Mouse (Mus musculus) forebrain, postnatal 0 days (tissue): Measurements from ENCODE around the gene Rbp1. TPM values are rescaled to one million over a fixed set of nuclear protein-coding genes. Genes with fewer than 3 reads are reported as not detected.

Source experiments
- ATAC-seq: fragments of 200-750 bp; cut with Nextera tagmentation; 2 replicates; pipeline ENCODE4 v1.8.0; 2017; ENCODE audit warnings: mild to moderate bottlenecking, moderate library complexity
- DNase-seq: peaks from one replicate; pipeline ENCODE4 v3.0.0-alpha.2; 2015
- H3K27ac ChIP-seq: fragments of 300-500 bp; sonication (generic); 2 replicates; pipeline ENCODE4 v1.5.1; 2014; ENCODE audit warnings: low read depth, mild to moderate bottlenecking, antibody characterized with exemption, low read length, moderate library complexity, mixed read lengths
- H3K27me3 ChIP-seq: fragments of 300-500 bp; sonication (generic); 2 replicates; pipeline ENCODE4 v1.6.1; 2014; ENCODE audit warnings: mild to moderate bottlenecking, low read length, mixed read lengths; ENCODE audit not compliant: insufficient read depth
- H3K36me3 ChIP-seq: fragments of 300-500 bp; sonication (generic); 2 replicates; pipeline ENCODE4 v1.6.1; 2014; ENCODE audit warnings: mild to moderate bottlenecking, moderate library complexity; ENCODE audit not compliant: insufficient read depth
- H3K4me1 ChIP-seq: fragments of 300-500 bp; sonication (generic); 2 replicates; pipeline ENCODE4 v1.6.1; 2014; ENCODE audit warnings: antibody characterized with exemption; ENCODE audit not compliant: insufficient read depth
- H3K4me2 ChIP-seq: fragments of 300-500 bp; sonication (generic); 2 replicates; pipeline ENCODE4 v1.6.1; 2014; ENCODE audit warnings: low read depth, mild to moderate bottlenecking, moderate library complexity
- H3K4me3 ChIP-seq: fragments of 300-500 bp; sonication (generic); 2 replicates; pipeline ENCODE4 v1.5.1; 2014; ENCODE audit warnings: low read depth, low read length, mixed read lengths
- H3K9ac ChIP-seq: fragments of 300-500 bp; sonication (generic); 2 replicates; pipeline ENCODE4 v1.6.1; 2014; ENCODE audit warnings: mild to moderate bottlenecking
- H3K9me3 ChIP-seq: fragments of 300-500 bp; sonication (generic); 2 replicates; pipeline ENCODE4 v1.6.1; 2016; ENCODE audit warnings: low read length
- CTCF ChIP-seq: sonication (generic); IDR thresholded peaks from 2 replicates; pipeline ENCODE4 v1.5.1; 2016; ENCODE audit warnings: antibody characterized with exemption, control low read depth, low read depth
- WGBS: fragments of 180-500 bp; shearing (Covaris S2); extraction: QIAGEN DNeasy Blood & Tissue Kit; methylation state at CpG from one replicate; pipeline ENCODE4 v1.1.7; 2014; 5-methylcytosine and 5-hydroxymethylcytosine counted together
- polyA plus RNA-seq: library from polyadenylated mRNA; unstranded; fragments of >200 nt; fragmentation: Nextera tagmentation; extraction: Ambion mirVana; gene quantifications from 2 replicates; pipeline ENCODE4 v1.2.1, GENCODE M21; 2015
- total RNA-seq: library from RNA; depleted of rRNA; stranded (reverse); fragments of >200 nt; gene quantifications from 2 replicates; pipeline ENCODE4 v1.2.3, GENCODE M21; 2014

Rbp1 gene
- total and polyA plus RNA-seq, 2 experiments from 2014 or later = 12.9 to 32.1 TPM

- Histone ChIP-seq H3K4me3 (no peak overlapping the region), H3K9ac (no peak overlapping the region), H3K36me3 (no peaks in the 10 kb centered on the region), H3K9me3 (no peaks in the 10 kb centered on the region), H3K4me1 (no peaks in the 10 kb centered on the region), H3K27ac (no peak overlapping the region), H3K27me3 (no peaks in the 10 kb centered on the region), H3K4me2 (no peak overlapping the region)
- no peak for ATAC-seq
- DNase-seq = no peak
- TF ChIP-seq CTCF = no peak
- WGBS = 38% methylated on average over 12 of the region's 12 CpGs
Observed at GRCm38 (mm10) chr9:98407771-98408170, 15.0 kb upstream of the Rbp1 start.

GRCm38 (mm10) chr9:98409137-98409536 lies 13.6 kb upstream of the Rbp1 start:
- Histone ChIP-seq H3K4me3 (no peak overlapping the region), H3K36me3 (no peaks in the 10 kb centered on the region), H3K4me2 (no peak overlapping the region), H3K27ac (no peak overlapping the region), H3K4me1 (no peaks in the 10 kb centered on the region), H3K27me3 (no peaks in the 10 kb centered on the region), H3K9ac (no peak overlapping the region), H3K9me3 (no peaks in the 10 kb centered on the region)
- peak; percentile 85 for TF ChIP-seq CTCF
- WGBS = 37% methylated on average over 3 of the region's 3 CpGs
- DNase-seq (peak; percentile 69), ATAC-seq (no peak)

- no peaks in the 10 kb centered on the region for H3K4me1 ChIP-seq
- DNase-seq (no peak), ATAC-seq (no peak)
- no peak overlapping the region for H3K4me3 ChIP-seq
- no peak for TF ChIP-seq CTCF
- no peak overlapping the region for H3K4me2 ChIP-seq
- H3K27ac ChIP-seq = no peak overlapping the region
- no peaks in the 10 kb centered on the region for H3K27me3 ChIP-seq
- H3K9ac ChIP-seq = no peak overlapping the region
- H3K9me3 ChIP-seq = 0 out of 2 replicates have a peak, but pooled peaks cover 4% of the 10 kb centered on the region
- WGBS = 86% methylated on average over 4 of the region's 4 CpGs
- no peaks in the 10 kb centered on the region for H3K36me3 ChIP-seq
Observed at GRCm38 (mm10) chr9:98415427-98415826, 7.3 kb upstream of the Rbp1 start.

- peak; percentile 69 for TF ChIP-seq CTCF
- DNase-seq = no peak
- H3K4me1 ChIP-seq = no peaks in the 10 kb centered on the region
- no peaks in the 10 kb centered on the region for H3K27me3 ChIP-seq
- 45% methylated on average over 7 of the region's 7 CpGs for WGBS
- peak; percentile 40; the same call in 1 of the 2 replicates for ATAC-seq
- H3K27ac ChIP-seq = no peak overlapping the region
- H3K9me3 ChIP-seq = 0 out of 2 replicates have a peak, but pooled peaks cover 4% of the 10 kb centered on the region
- H3K4me3 ChIP-seq = no peak overlapping the region
- no peak overlapping the region for H3K9ac ChIP-seq
- no peak overlapping the region for H3K4me2 ChIP-seq
- no peaks in the 10 kb centered on the region for H3K36me3 ChIP-seq
Observed at GRCm38 (mm10) chr9:98417919-98418318, 4.8 kb upstream of the Rbp1 start.

- Histone ChIP-seq H3K9ac (no peak overlapping the region), H3K27me3 (no peaks in the 10 kb centered on the region), H3K36me3 (no peaks in the 10 kb centered on the region), H3K4me1 (no peaks in the 10 kb centered on the region), H3K4me2 (no peak overlapping the region), H3K9me3 (0 out of 2 replicates have a peak, but pooled peaks cover 4% of the 10 kb centered on the region), H3K27ac (no peak overlapping the region), H3K4me3 (no peak overlapping the region)
- DNase-seq (no peak), ATAC-seq (no peak)
- WGBS = 86% methylated on average over 3 of the region's 3 CpGs
- TF ChIP-seq CTCF = no peak
Observed at GRCm38 (mm10) chr9:98418346-98418745, 4.4 kb upstream of the Rbp1 start.

- no peak for TF ChIP-seq CTCF
- ATAC-seq (no peak), DNase-seq (no peak)
- WGBS = 69% methylated on average over 1 of the region's 1 CpGs
- Histone ChIP-seq H3K27me3 (peaks cover 4% of the 10 kb centered on the region; the same call in 1 of the 2 replicates), H3K4me2 (no peak overlapping the region), H3K4me3 (no peak overlapping the region), H3K9ac (no peak overlapping the region), H3K36me3 (no peaks in the 10 kb centered on the region), H3K9me3 (0 out of 2 replicates have a peak, but pooled peaks cover 4% of the 10 kb centered on the region), H3K4me1 (peaks cover 6% of the 10 kb centered on the region; the same call in 1 of the 2 replicates), H3K27ac (no peak overlapping the region)
Observed at GRCm38 (mm10) chr9:98420666-98421065, 2.1 kb upstream of the Rbp1 start.

GRCm38 (mm10) chr9:98421903-98422302 lies 858 bp upstream of the Rbp1 start:
- H3K4me1 ChIP-seq = peaks cover 6% of the 10 kb centered on the region; the same call in 1 of the 2 replicates
- no peaks in the 10 kb centered on the region for H3K36me3 ChIP-seq
- H3K4me2 ChIP-seq = no peak overlapping the region
- 0 out of 2 replicates have a peak, but pooled peaks cover 2% of the 10 kb centered on the region for H3K9me3 ChIP-seq
- 67% methylated on average over 3 of the region's 3 CpGs for WGBS
- no peak for TF ChIP-seq CTCF
- H3K4me3 ChIP-seq = no peak overlapping the region
- no peak overlapping the region for H3K27ac ChIP-seq
- no peak overlapping the region for H3K9ac ChIP-seq
- DNase-seq = no peak
- peaks cover 4% of the 10 kb centered on the region; the same call in 1 of the 2 replicates for H3K27me3 ChIP-seq
- ATAC-seq = no peak
